Mouse (Mus musculus) erythroblast, embryonic 14.5 days (primary cell): Measurements from ENCODE around the gene Milr1.

Source experiments
- GATA1 ChIP-seq: IDR thresholded peaks from 2 replicates; pipeline ENCODE4 v1.6.1; 2012; ENCODE audit warnings: low read length, inconsistent platforms, mixed read lengths
- TAL1 ChIP-seq: IDR thresholded peaks from 3 replicates; pipeline ENCODE4 v1.6.1; 2012; ENCODE audit warnings: low read length, inconsistent platforms, mixed read lengths

- TF ChIP-seq GATA1 (no peak), TAL1 (no peak)
Measured at GRCm38 (mm10) chr11:106736614-106737013, 14.4 kb upstream of the Milr1 start.
